Mouse (Mus musculus) kidney, adult 8-10 months (tissue): ENCODE measurements around the gene Gprasp1.
"Not testable (repeated sequence)": the region's sequence is repeated elsewhere in the genome, so short reads cannot be mapped to it uniquely, and the experiment has no call there.

Experiments used
- DNase-seq, 2 experiments: peaks; one replicate each; pipeline ENCODE4 v3.0.0; 2022

The Gprasp1 gene

GRCm38 (mm10) chrX:135838521-135839360 is 96.2 kb downstream of the Gprasp1 start, which contains the start of gene Gprasp2:
Gene Gprasp2, plus strand, starts transcription at chrX:135839034.
- DNase-seq, result not testable (repeated sequence)

- DNase-seq, result peak; percentile 3 to 9
These were observed 97.2 kb downstream of the Gprasp1 start for GRCm38 (mm10) chrX:135839397-135840391.
